Mouse (Mus musculus) testis, adult 2 months (tissue): ENCODE data around the gene Cdh24.

Source experiments
- CTCF ChIP-seq: fragments of 200-500 bp; IDR thresholded peaks from 2 replicates; pipeline ENCODE4 v1.5.1; 2012; ENCODE audit warnings: low read depth, mild to moderate bottlenecking, inconsistent platforms, low read length, moderate library complexity; ENCODE audit not compliant: control insufficient read depth, insufficient read depth, insufficient replicate concordance
- POLR2A ChIP-seq: fragments of 200-500 bp; IDR thresholded peaks from 2 replicates; pipeline ENCODE4 v1.6.1; 2012; ENCODE audit warnings: low read depth, mild to moderate bottlenecking, inconsistent platforms, low read length, moderate library complexity; ENCODE audit not compliant: control insufficient read depth

- TF ChIP-seq CTCF (no peak), POLR2A (no peak)
Observed at GRCm38 (mm10) chr14:54609962-54610361, 31.2 kb downstream of the Cdh24 start.
